Mouse (Mus musculus): ENCODE results near the gene Large1.
A peak's percentile ranks its signal among the peaks of the same experiment; 100 is the strongest.
"Not testable (repeated sequence)": the region's sequence is repeated elsewhere in the genome, so short reads cannot be mapped to it uniquely, and the experiment has no call there.

The Large1 gene

DNA sequence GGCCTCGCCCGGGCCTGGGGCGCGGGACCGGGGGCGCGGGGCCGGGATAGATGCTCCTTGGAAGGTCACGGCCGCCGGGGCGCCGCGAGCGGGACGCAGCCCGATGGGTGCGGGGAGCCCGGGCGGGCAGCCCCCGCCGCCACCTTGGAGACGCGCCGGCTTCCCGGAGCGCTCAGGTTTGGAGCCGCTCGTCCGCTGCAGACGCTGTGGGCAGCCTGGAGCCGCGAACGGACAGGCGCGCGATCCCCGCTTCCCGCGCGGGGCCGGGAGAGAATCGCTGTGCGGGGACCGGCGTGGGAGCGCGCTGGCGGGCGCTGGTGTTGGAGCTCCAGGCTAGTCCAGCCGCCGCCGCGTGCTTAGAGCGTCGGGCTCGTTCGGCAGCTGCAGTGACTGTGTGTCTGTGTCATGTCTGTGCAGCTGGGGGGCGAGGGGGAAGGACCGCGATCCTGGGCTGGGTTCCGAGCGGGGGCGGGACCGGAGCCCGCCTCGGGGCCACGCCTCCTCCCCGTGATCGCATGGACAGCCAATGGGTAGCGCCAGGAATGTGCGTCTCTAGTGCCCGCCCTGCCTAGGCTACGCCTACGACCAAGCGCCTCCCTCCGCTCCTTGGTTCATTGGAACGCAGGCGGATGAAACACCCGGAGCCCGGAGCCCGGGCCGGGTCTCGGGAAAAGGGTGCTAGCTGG, at the start of gene Large1:
Large1 (minus strand) TSS at position 433 of the 686 bp plus-strand sequence.
- peak; percentile 98 for DNase-seq

DNA sequence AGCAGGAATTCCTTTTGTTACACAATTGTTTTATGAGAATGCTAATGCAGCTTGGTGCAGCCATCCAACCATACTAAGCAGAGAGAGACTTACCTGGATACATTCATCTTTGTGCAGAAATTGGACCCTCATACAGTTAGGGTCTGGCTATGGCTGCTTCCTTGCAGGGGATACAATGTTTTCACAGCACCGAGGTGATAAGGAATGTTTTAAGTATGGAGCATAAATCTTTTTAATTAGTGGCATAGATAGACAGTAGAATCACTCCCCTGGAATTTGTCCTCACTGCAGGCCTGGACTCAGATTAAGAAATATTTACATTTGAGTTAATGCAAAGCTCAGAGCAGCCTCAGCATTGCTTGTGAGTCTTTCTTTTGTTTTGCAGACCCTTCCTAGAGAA, 47.0 kb upstream of the Large1 start:
- no peak for DNase-seq

DNA sequence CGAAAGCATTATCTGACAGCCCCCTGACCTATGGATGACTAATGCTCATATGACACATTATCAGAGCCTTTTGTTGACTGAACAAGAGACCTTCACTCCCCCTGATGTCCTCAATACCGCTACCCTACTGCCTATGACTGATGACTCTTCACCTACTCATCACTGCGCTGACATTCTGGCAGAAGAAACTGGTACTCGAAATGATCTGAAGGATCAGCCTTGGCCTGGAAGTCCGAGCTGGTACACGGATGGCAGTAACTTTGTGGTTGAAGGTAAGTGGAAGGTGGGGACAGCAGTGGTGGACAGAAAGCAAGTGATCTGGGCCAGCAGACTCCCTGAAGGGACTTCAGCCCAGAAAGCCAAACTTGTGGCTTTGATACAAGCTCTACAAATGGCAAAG, 19.7 kb upstream of the Large1 start:
- not testable (repeated sequence) for DNase-seq

DNA sequence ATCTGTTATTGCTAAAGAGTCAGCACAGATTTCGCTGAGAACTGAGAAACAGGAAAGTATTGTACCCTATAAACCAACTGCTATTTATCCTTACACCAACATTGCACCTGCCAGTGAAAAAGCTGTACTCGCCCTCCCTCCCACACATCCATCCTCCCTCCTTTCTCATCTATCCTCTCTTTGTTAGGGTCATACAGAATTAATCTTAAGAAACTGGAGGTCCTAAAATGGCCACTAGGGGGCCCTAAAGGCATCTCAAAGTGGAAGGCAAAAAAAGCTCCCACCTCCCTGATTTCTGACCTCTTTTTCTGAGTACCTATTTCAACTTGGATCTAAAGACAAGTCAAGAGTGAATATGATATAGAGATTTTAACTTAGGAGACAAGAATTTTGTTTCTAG, 2.6 kb upstream of the Large1 start:
- peak; percentile 34 for DNase-seq

DNA sequence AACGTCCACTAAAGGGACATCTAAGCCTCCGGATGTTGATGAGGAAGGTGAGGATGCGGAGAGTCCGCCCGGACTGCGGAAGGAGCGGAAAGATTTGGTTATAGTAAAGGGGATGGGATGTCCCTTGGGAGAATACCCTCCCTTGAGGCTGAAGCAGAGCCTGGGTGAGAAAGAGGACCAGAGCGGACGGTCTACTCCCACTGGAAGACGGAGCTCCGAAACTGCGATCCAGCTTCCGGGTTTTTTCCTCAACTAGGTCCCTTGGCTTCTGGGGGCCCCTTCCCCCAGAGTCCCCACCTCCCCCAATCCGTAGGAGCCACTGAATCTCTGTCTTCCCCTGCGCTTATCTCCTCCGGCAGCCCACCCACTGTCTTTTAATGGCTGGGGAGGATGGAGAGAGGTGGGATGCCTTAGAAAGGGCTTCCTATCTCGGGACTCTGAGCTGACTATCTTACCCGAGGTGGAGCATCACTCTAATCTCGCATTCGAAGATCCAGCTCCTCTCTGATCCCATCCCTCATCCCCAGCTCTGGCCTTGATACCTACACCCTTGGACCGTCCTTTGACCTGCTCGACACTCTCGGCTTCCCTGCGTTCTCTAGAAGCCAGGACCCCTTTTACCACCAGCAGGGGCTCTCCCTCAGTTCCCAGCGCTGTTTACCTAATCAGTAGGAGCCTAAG, 1.0 kb upstream of the Large1 start:
- peak; percentile 76 for DNase-seq

DNA sequence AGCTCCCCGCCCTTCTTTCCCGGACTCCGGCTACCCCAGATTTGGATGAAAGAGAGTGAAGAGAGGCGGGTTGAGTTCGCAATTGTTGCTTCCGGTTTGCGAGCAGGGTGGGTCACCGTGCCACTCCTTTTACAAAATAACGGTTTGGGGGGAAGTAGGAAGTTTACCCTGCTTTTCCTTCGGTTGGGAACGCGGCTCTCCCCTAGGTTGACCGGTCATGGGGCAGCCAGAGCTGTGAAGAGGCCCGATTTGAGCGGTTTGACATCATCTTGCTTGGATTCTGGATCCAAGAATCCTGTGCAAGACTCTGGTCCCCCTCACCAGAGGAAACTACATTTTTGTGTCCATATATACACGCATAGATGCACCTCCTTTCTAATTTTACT, 447 bp upstream of the Large1 start:
- no peak for DNase-seq

DNA sequence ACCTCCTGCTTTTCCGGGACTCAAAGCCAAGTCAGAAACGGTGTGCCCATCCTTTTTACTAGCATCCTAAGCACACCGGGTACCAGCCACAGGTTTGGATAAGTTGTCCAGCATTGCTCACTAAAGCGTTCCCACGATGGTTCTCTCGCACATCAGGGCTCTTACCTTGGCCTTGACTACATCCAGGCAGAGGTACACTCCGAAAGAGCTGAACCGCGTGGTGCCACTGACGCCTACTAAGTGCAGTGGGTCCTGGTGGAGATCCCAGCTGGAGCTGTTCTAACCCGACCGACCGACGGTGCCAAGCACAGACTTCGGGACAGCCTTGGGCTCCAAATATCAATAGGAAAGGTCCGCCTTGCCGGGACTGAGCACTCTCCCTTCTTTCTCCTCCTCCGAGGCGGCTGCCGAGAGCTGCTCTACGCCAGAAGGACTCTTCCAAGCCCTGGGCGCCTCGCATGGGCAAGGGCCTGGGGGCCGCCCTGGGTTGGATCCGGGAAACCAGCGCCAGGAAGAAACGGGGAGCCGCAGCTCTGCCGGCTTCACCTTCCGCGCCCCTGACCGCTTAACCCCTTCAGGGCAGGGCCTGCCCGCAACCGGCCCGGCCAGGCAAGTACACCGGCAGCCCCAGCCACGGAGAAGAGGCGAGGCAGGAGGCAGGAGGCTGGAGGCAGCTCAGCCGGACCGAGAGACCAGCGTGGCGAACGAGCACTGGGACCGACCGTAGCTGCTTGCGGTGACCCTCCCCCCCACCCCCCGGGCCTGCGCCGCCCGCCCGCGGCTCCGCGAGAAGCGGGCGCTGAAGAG, 836 bp downstream of the Large1 start:
- peak; percentile 64 for DNase-seq

DNA sequence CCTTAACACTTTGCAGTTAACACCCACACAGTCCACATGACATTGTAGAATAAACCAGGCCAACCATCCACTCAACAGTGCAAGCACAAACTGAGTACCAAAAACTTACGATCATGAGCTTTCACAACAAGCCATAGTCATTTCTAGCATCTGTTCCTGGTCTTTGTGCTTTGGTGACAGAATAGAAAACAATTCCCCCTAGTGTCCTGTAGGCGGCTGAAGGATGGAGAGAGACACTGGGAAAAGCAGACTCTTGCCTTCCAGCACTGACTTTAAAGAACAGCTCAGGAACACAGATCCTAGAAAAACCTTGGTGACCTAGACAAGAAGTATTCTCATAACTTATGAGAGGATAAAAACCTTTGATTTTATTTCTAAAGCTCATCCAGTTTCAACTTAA, 3.0 kb downstream of the Large1 start:
- peak; percentile 16 for DNase-seq

DNA sequence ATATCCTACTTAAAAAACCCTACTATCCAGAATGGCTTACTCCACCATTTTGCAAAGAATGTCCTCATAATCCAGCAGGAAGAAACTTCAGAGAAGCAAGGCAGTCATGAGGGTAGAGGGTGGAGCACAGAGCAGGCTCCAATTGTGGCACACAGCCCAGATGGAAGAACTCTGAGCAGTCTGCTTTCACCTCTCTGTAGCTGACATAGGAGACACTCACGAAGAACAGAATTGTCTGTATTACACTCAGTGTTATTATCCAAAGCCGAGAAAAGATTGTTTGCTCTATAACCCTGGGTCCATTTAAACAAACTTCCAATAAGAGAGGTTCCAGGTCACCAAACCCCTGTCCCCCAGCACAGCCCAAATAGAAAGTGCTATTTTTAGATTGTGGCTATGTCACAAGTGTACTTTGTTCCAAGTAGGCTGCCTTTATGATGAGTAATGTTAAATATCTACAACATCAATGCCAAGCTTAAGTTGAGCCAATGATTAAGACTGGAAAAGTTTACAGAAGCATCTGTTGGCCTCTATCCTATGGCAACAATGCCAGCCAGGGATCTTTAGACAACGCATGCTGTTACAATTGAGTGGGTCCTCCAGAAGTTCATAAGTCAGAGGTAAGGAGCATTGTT, 10.5 kb downstream of the Large1 start:
- DNase-seq = no peak

DNA sequence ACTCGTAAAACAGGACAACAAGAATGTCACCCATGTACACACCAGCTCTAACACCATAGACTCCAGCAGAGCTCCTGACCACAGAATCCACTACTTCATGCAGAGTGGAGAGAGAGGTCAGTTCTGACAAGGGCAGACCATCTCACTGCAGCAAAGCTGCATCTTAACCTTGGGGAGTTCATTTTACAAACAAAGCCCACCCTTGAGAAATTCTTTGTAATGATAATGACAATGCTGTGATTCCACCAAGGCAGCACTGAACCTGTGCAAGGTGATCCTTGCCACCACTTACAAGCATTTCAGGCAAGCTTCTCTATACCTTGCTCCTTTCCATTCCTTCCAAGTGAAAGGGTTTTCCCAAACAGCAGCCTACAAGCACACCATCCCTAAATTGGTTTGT, 16.5 kb downstream of the Large1 start:
- no peak for DNase-seq

DNA sequence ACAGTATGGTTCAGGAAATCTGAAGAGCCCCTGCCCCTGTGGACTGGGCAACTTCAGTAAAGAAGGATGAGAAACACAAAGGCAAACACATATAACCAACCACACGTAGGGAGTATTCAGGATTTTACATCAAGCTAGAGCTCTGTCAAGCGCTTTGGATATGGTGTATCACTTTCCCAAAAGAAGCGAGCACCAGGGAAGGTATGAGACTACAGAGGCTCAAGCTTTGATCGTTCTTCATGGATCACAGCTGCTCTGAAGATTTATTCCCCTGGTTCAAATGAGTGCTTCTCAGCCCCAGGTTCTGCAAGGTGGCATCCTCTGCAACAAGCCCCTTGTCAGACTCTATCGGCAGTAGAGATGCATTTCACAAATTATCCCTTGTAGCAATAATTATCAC, 24.2 kb downstream of the Large1 start:
- DNase-seq = no peak

DNA sequence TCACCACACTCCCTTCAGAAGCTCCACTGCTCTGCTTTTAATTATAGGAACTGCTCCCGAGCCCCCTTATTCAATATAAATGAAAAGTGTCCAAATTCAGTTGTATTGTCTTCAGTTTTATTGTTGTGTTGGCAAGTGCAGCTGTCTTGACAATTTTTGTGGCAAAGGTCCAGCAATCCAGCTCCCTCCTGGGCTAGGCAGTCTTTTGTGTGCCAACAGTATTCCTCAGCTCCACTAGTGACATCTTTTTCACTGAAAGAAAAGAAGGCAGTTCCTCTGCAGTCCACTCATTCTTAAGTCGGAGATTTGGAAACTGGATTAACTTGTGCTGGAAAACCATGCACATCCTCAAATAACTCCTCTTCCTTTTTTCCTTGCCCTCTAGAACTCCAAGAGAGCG, 25.3 kb downstream of the Large1 start:
- no peak for DNase-seq

DNA sequence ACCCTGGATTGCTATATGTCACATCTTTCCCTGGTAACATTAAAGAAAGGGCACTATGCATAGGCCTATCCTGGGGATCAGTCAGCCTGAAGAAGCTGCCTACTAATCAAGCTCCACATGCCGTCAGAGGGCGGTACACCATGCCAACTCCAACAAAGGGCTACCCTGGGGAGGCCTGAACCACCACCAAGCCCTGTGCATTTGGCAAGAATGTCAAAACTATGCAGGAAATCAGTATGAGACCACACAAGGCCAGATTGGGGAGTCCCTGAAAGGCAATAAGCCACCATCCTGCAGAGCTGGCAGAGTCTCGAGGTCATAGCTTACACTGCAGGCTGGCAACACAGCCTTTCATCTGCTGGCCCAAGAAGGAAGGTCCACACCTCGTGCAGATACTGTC, 28.7 kb downstream of the Large1 start:
- peak; percentile 83 for DNase-seq

DNA sequence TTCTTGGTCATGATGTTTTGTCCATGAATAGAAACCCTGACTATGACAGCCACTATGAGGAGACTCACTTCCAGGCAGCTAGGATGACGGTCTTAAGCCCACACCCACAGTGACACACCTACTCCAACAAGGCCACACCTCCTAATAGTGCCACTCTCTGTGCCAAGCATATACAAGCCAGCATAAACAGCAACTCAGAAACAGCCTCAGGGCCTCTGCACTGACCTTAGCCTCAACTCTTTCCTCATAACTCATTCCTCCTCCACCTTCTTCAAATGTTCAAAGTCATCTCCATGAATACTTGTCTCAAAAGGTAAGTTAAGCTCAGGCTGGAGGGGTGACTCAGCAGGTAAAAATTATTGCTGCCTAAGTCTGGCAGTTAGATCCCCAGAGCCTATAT, 29.7 kb downstream of the Large1 start:
- no peak for DNase-seq

DNA sequence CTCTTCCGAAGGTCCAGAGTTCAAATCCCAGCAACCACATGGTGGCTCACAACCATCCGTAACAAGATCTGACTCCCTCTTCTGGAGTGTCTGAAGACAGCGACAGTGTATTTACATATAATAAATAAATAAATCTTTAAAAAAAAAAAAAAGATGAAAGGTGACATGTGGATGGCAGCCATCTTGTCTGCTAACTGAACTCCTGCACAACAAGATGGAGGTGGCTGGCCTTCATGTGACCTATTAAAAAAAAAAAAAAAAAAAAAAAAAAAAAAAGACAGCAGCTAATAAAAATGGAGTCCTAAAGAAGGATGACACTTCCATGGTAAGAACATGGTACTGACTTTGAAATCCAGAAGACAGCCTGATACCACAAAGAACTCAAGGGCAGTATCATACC, 33.8 kb downstream of the Large1 start:
- not testable (repeated sequence) for DNase-seq

DNA sequence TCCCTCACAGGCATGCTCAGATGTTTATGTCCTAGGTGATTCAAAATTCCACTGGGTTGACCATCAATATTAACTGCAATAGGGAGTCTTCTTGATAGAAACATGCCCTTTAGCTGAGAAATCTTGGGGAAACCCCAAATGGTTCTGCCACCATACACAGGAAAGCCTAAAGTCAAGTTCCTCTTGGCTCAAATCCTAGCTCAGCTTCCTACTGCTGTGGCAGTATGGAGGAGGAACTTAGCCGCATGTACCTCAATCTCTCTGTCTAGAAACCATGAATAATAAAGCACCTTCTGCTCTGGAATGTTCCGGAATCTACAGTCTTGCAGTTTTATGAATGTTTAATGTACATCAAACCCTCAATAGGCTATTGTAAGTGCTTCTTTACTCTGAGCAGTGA, 39.4 kb downstream of the Large1 start:
- DNase-seq = no peak

DNA sequence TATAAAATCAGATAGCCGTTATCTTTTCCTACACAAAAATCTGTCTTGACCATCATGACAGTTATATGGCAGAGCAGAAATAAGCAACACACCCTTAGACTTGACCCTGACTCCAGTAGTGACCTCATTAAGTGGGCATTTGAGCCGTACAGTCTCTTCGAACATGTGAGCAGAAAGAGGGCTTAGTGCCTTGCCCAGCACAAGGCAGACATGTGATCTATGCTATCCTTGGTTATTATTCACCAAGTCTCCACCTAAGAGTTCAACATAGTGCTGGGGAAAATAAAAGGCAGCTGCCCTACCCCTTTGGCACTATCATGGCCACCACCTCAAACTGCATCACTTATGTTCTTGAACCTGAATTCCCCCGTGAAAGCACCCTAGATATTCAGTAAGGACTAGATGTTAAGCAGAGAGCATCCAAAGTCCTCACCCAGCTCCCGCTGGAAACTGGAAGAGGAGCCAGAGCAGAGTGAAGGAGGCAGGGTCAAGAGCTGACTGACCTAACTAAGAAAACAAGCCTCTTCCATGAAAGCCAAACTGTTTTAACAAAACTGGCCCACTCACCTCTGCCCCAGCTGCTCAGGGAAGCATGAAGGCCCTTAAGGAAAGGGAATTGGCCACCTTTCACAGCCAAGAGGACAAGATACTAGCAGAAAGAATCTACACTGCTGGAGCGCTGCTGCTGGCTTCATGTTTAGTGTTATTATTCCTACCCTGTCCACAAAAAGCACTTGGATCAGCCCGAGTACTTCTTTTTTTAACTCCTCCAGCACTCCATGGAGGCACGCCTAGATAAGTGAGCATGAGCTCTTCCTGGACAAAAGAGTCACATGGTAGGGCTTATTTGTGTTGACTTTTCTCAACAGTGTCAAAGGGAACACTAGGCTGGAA, 40.4 kb downstream of the Large1 start:
- no peak for DNase-seq

DNA sequence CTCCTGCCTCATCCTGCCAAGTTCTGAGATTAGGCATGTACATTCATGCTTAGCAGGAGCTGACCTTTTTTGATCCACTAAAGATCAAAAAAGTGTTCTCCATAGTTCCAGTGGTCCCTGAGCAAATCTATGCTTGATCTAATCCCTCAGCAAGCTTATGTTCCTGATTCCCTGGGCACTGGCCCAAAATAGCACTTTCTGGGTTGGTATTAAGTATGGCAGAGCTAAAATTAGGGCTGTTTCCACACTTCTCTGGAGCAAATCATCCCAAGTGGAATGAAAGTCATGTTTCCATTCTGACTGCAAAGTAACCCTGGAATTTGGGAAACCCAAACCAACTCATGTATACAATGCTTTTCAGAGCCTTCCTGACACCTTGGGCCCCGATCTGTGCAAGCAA, 42.9 kb downstream of the Large1 start:
- no peak for DNase-seq

DNA sequence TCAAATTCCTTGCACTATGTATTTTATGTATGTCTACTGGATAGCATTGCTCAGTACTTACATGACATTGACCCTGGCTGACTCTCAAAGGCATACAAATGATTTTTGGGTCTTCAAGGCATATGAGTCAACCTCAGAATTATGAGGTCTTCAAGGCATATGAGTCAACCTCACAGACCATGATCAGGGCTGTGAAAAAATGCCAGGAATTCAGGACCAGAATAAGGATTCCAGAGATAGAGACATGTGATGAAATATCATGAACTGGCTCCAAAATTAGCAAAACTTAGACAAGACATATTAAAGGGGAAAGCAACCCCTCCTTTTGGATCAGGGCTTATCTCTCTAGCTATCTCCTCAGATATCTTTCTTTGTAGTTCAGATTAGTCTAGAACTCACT, 43.3 kb downstream of the Large1 start:
- no peak for DNase-seq

DNA sequence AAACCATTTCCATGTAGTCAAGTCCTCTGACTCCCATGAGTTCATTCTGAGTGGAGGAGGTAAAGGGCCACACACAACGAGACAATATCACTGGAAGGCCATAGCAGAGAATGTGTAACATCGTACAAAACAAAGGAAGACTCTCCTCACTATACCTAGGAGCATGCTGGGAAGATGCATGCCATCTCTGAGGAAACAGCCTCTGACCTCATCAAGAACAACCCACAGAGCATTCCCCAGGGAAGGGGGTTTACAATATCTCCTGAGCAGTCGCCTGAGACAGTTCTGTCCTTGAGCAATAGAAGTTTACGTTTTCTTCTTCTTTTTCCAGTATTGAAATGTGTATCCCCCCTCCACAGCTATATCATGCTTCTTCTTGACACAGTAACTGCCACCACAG, 49.4 kb downstream of the Large1 start:
- no peak for DNase-seq

DNA sequence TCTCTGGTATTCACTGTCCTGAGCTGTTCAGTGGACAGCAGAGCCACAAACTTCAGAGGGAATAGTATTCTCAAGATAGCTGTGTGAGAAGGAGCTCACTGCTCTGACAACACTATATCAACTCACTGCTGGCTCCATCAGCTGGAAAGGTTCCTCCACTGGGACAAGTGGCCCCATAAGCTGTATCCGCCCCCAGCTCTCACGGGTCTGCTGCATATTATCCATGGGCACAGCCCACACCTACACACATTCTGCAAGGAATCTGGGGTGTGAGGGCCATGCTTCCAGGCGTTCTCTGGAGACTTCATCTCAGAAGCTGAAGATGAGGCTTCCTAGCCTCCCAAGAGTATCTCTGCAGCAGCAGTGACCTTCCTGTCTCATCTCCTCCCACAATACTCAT, 50.4 kb downstream of the Large1 start:
- no peak for DNase-seq

DNA sequence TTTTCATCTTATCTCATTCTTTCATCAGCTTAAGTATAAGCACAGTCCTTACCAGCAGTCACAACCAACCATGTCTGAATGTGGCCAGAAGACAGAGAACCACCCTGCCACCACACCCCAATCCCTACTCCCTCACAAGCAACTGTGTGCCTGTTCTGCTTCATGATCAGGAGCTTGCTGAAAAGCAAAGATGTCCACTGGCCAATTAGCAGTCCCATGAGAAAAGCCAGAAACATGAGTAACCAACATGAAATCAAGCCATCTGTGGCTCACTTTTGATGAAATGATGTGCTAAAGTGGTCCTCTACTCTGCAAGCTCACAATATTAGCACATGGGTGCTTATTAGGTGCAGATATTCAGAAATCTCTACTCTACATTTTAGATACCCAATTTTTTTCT, 57.8 kb downstream of the Large1 start:
- no peak for DNase-seq

DNA sequence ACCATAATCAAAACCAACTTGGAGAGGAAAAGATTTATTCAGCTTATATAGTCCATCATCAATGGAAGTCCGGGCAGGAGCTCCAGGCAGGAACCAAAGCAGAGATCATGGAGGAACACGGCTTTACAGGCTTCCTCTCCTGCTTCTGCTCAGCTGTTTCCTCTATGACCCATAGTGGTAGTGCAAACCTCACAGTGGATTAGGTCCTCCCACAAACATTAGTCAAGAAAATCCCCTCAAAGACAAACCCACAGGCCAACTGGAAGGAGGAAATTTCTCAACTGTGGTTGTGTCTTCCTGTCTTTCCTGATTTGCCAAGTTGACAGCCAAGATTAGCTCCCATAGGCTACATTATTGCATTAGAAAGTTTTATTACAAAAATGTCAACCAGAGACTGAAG, 59.7 kb downstream of the Large1 start:
- no peak for DNase-seq
